Comparison of ENCODE assay signal across 8 mouse cellular contexts in genomic region chr5:139735677-139736503, GRCm38 (mm10). TPM values are rescaled to one million over a fixed set of nuclear protein-coding genes. Genes with fewer than 3 reads are reported as not detected.
DNase-seq lines count a peak whose midpoint lies in the region; ATAC-seq lines count a peak whose summit lies in the region.

Gene Micall2, minus strand, starts transcription at chr5:139736336.

- no peaks in the 10 kb centered on the region for H3K27me3 ChIP-seq in hindbrain, embryonic 15.5 days

- DNase-seq in T-cell, adult 2 months (ENCODE audit: low spot score), result peak; percentile 87
- DNase-seq in cerebellum, postnatal 36 days, result peak; percentile 73 to 74
- peak; percentile 68 to 83 for DNase-seq in frontal cortex, postnatal 36 days (ENCODE audit: low spot score in 2 of 2)
- DNase-seq in left cerebral cortex, adult 11 months (ENCODE audit: low spot score), result peak; percentile 85
- DNase-seq in lung, postnatal 4 days, result peak; percentile 98 to 99
- peak; percentile 81 for DNase-seq in retina, postnatal 7 days (ENCODE audit: low read depth, low spot score)
- peak; percentile 69 for DNase-seq in urinary bladder, adult 2 months (ENCODE audit: low spot score)

- WGBS in hindbrain, embryonic 15.5 days, result 4% methylated on average over 50 of the region's 50 CpGs

- peak within 1 kb of the TSS; percentile 60 for H3K9ac ChIP-seq in hindbrain, embryonic 15.5 days

- peak within 1 kb of the TSS; percentile 93 for H3K4me2 ChIP-seq in hindbrain, embryonic 15.5 days

- H3K36me3 ChIP-seq in hindbrain, embryonic 15.5 days, result no peaks in the 10 kb centered on the region

- peak; percentile 96 for ATAC-seq in hindbrain, embryonic 15.5 days (ENCODE audit: low FRiP score, low read depth)

- peaks cover 43% of the 10 kb centered on the region for H3K4me1 ChIP-seq in hindbrain, embryonic 15.5 days (replicated peaks)

- peak within 1 kb of the TSS; percentile 52 for H3K4me3 ChIP-seq in hindbrain, embryonic 15.5 days

- H3K27ac ChIP-seq in hindbrain, embryonic 15.5 days (replicated peaks), result peak within 1 kb of the TSS; percentile 46; the same call in 1 of the 2 replicates

- no peaks in the 10 kb centered on the region for H3K9me3 ChIP-seq in hindbrain, embryonic 15.5 days

RNA-seq across cellular contexts. Expression of gene Micall2, which starts in this region (rescaled TPM):
- polyA plus RNA-seq in hindbrain, embryonic 15.5 days (2015; fragmentation: Nextera tagmentation; extraction: Ambion mirVana), result 10.1 and 12.2 TPM in 2 replicates
- polyA plus RNA-seq in urinary bladder, adult 2 months (2012; rRNA removed), result 7.1 and 8.3 TPM in 2 replicates

Comparison
In these comparisons a context has a peak if more than half of its experiments do, and no peak if none do; other contexts are left out.
1. Peak in every context shown above with its lines: DNase-seq, ATAC-seq, H3K4me3 ChIP-seq and H3K27ac ChIP-seq.